Mouse (Mus musculus) liver, embryonic 15.5 days (tissue): Measurements from ENCODE around the gene Lrrc26. TPM values are rescaled to one million over a fixed set of nuclear protein-coding genes. Genes with fewer than 3 reads are reported as not detected.
A peak's percentile ranks its signal among the peaks of the same experiment; 100 is the strongest.

Experiments used
- ATAC-seq: fragments of 200-750 bp; cut with Nextera tagmentation; 2 replicates; pipeline ENCODE4 v1.8.0; 2017; ENCODE audit warnings: moderate number of reproducible peaks, mild to moderate bottlenecking, moderate library complexity; ENCODE audit not compliant: insufficient read depth
- H3K27ac ChIP-seq: fragments of 300-500 bp; sonication (generic); replicated peaks from 2 replicates; pipeline ENCODE4 v1.5.1; 2015; ENCODE audit warnings: mild to moderate bottlenecking, inconsistent platforms
- H3K27me3 ChIP-seq: fragments of 300-500 bp; sonication (generic); 2 replicates; pipeline ENCODE4 v1.6.1; 2015; ENCODE audit warnings: mild to moderate bottlenecking, inconsistent platforms
- H3K36me3 ChIP-seq: fragments of 300-500 bp; sonication (generic); replicated peaks from 2 replicates; pipeline ENCODE4 v1.6.1; 2015; ENCODE audit warnings: moderate library complexity, mild to moderate bottlenecking, inconsistent platforms
- H3K4me1 ChIP-seq: fragments of 300-500 bp; sonication (generic); replicated peaks from 2 replicates; pipeline ENCODE4 v1.6.1; 2015; ENCODE audit warnings: inconsistent platforms
- H3K4me2 ChIP-seq: fragments of 300-500 bp; sonication (generic); 2 replicates; pipeline ENCODE4 v1.6.1; 2015; ENCODE audit warnings: moderate library complexity, mild to moderate bottlenecking, inconsistent platforms
- H3K4me3 ChIP-seq: fragments of 300-500 bp; sonication (generic); replicated peaks from 2 replicates; pipeline ENCODE4 v1.5.1; 2015; ENCODE audit warnings: mild to moderate bottlenecking, inconsistent platforms
- H3K9ac ChIP-seq: fragments of 300-500 bp; sonication (generic); 2 replicates; pipeline ENCODE4 v1.6.1; 2015; ENCODE audit warnings: moderate library complexity, mild to moderate bottlenecking, inconsistent platforms
- H3K9me3 ChIP-seq: fragments of 300-500 bp; sonication (generic); replicated peaks from 2 replicates; pipeline ENCODE4 v1.6.1; 2016; ENCODE audit warnings: inconsistent platforms
- WGBS: fragments of 180-500 bp; shearing (Covaris S2); methylation state at CpG from one replicate; pipeline ENCODE4 v1.1.7; 2015; ENCODE audit warnings: mixed read lengths; ENCODE audit not compliant: insufficient replicate concordance; 5-methylcytosine and 5-hydroxymethylcytosine counted together
- polyA plus RNA-seq: library from polyadenylated mRNA; unstranded; fragments of >200 nt; fragmentation: Nextera tagmentation; extraction: Ambion mirVana; gene quantifications from 2 replicates; pipeline ENCODE4 v1.2.1, GENCODE M21; 2015

Gene Lrrc26
- polyA plus RNA-seq, 1 experiment from 2014 or later = not detected

DNA sequence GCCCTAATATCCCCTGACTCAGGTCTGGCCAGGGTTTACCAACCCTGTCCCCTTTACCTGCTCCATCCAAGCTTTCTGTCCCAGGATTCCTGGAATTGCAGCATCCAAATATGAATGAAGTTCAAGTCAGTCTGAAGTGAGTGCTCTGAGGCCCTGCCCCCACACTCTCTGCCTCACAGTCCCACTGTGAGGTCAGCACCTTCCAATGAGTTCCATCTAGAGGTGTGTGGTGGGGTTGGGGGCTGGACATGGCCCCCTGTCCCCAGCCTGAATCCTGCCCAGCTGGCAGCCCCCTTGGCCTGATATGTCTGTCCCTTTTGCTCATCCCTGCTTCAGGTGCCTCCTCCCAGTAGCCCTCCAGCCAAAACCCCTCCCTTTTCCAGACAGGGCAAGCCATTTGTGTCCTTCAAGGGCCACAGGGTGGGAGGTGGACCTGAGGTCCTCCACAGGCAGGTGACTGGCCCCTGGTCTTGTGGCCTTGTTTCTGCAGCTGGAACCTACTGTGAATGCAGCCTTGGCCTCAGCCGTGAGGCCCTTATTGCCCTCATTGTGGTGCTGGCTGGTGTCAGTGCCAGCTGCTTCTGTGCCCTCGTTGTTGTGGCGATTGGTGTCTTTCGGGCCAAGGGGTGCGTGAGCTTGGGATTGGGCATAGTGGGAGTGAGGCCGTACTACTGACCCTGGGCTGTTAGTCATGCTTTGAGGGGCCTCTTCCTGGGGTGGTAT, 1.6 kb upstream of the Lrrc26 start, which contains the start of gene Tmem210:
Gene Tmem210 (plus strand): TSS at position 219 of the 723 bp plus-strand sequence.
- peaks cover 53% of the 10 kb centered on the region for H3K27me3 ChIP-seq
- 69% methylated on average over 6 of the region's 6 CpGs for WGBS
- H3K36me3 ChIP-seq = peaks cover 29% of the 10 kb centered on the region
- H3K4me2 ChIP-seq = peak within 1 kb of the TSS; percentile 15; the same call in 1 of the 2 replicates
- no peak within 1 kb of the TSS for H3K27ac ChIP-seq
- no peak for ATAC-seq
- no peak within 1 kb of the TSS for H3K4me3 ChIP-seq
- H3K4me1 ChIP-seq = peaks cover 25% of the 10 kb centered on the region
- H3K9ac ChIP-seq = no peak within 1 kb of the TSS
- H3K9me3 ChIP-seq = no peaks in the 10 kb centered on the region

DNA sequence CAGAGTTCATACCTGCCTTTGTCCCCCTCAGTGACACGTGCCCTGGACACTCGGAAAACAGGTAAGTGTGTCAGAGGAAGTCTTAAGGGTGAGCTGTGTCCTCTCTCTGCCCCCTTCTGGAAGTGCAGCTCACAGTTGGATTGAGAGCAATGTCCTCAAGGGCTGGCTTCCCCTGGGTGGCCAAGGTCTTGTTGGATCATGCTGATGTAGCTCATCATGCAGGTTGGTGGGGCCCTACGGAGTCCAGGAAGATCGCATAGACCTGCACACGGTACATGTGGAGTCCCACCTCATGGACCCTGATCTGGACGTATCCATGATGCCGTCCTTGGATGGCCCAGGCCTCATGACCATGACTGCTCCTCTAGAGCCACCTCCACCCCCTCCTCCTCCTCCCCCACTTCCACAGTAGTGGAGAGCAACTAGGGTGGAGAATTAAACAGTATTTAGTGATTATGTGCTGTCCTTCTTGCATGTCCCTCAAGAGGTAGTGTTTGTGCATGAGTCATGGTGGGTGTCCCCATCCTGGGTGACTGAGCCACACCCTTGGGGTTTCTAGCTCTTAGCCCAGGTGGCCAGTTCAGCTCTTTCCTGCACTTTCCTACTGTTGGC, 875 bp upstream of the Lrrc26 start:
- Histone ChIP-seq H3K27me3 (peaks cover 61% of the 10 kb centered on the region), H3K4me3 (no peak overlapping the region), H3K9ac (no peak overlapping the region), H3K4me2 (no peak overlapping the region), H3K27ac (no peak overlapping the region), H3K36me3 (peaks cover 21% of the 10 kb centered on the region), H3K4me1 (peaks cover 25% of the 10 kb centered on the region), H3K9me3 (no peaks in the 10 kb centered on the region)
- WGBS = 59% methylated on average over 7 of the region's 7 CpGs
- ATAC-seq = no peak

DNA sequence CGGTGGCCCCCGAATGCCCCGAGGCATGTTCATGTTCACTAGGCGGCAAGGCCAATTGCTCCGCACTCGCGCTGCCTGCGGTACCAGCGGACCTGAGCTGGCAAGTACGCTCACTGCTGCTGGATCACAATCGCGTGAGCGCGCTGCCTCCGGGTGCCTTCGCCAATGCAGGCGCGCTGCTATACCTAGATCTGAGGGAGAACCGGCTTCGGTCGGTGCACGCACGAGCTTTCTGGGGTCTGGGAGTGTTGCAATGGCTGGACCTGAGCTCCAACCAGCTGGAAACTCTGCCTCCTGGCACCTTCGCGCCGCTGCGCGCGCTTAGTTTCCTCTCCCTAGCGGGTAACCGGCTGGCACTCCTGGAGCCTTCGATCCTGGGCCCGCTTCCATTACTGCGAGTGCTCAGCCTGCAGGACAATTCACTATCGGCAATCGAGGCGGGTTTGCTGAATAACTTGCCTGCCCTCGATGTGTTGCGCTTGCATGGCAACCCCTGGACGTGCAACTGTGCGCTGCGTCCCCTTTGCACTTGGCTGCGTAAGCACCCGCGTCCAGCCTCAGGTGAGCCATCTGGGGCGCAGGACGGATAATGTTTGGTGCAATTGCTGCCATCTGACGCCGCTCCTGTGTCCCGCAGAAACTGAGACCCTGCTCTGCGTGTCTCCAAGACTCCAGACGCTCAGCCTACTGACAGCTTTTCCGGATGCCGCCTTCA, 543 bp downstream of the Lrrc26 start:
- ATAC-seq = no peak
- H3K9ac ChIP-seq = no peak overlapping the region
- peaks cover 25% of the 10 kb centered on the region for H3K4me1 ChIP-seq
- H3K4me2 ChIP-seq = no peak overlapping the region
- no peak overlapping the region for H3K4me3 ChIP-seq
- no peaks in the 10 kb centered on the region for H3K9me3 ChIP-seq
- WGBS = 3% methylated on average over 54 of the region's 54 CpGs
- peaks cover 7% of the 10 kb centered on the region for H3K36me3 ChIP-seq
- peaks cover 75% of the 10 kb centered on the region for H3K27me3 ChIP-seq
- H3K27ac ChIP-seq = no peak overlapping the region

DNA sequence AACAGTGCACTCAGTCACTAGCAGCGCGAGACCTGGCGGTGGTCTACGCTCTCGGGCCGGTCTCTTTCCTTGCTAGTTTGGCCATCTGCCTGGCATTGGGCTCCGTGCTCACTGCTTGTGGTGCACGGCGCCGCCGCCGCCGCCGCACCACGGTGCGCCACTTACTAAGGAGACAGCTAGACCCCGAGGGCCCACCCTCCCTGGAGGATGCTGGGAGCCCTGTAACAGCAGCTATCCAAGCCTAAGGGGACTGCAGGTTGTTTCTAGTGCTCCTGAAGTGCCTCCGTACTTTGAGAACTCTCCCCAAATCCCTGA, 1.1 kb downstream of the Lrrc26 start:
- no peak overlapping the region for H3K9ac ChIP-seq

DNA sequence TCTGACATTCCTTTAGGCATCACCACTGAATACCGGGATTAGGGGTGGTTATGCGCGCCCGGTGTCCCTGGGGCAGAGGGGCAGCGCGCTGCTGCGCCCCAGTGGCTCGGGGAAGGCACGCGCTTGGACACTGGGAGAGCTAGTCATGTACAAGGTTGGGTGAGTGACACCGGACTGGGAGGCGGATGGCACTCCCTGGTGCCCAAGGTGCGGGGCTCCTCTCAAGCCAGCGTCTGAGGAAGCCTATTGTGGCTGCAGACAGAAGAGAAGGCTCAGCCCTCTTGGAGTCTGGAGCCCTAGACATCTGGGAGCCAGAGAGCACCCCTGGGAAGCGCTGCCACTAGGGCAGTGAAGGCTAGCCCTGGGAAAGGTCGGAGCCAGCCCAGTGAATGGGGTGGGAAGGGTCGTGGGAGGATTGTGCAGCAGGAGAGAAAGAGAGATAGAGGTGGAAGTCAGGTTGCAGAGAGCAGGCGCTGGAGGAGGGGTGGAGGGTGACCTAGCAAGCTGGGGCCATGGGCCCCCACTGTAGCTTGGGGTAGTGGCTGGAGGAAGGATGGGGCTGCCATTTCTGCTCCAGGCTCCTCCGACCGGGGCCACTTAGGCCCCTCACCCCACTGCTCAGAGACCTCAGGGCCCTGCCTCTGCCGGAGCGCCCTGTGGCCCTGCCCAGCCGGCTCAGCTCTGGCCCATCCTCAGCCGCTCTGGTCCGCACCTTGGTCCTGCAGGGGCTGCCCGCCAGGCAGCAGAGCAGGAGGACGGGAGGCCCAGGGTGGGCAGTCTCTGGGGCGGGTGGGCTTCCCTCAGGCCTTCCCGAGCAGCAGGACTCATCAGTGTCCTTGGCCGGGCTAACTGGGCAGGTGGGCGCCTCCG, 1.7 kb downstream of the Lrrc26 start:
- peaks cover 21% of the 10 kb centered on the region for H3K4me1 ChIP-seq
- H3K27me3 ChIP-seq = peaks cover 86% of the 10 kb centered on the region
- H3K4me2 ChIP-seq = peak overlapping the region; percentile 58; the same call in 1 of the 2 replicates
- 11% methylated on average over 32 of the region's 32 CpGs for WGBS
- H3K27ac ChIP-seq = no peak overlapping the region
- no peaks in the 10 kb centered on the region for H3K36me3 ChIP-seq
- H3K9ac ChIP-seq = no peak overlapping the region
- no peaks in the 10 kb centered on the region for H3K9me3 ChIP-seq
- H3K4me3 ChIP-seq = 0 out of 2 replicates have a peak overlapping the region, but pooled peaks have one; percentile 37
- no peak for ATAC-seq

More for the DNA sequence above, 1.1 kb downstream of the Lrrc26 start:
- H3K27ac ChIP-seq = no peak overlapping the region
- no peak overlapping the region for H3K4me2 ChIP-seq
- WGBS = 2% methylated on average over 18 of the region's 18 CpGs
- ATAC-seq = no peak
- peaks cover 25% of the 10 kb centered on the region for H3K4me1 ChIP-seq
- peaks cover 80% of the 10 kb centered on the region for H3K27me3 ChIP-seq
- no peaks in the 10 kb centered on the region for H3K9me3 ChIP-seq
- H3K4me3 ChIP-seq = no peak overlapping the region
- H3K36me3 ChIP-seq = peaks cover 2% of the 10 kb centered on the region; the same call in 1 of the 2 replicates

DNA sequence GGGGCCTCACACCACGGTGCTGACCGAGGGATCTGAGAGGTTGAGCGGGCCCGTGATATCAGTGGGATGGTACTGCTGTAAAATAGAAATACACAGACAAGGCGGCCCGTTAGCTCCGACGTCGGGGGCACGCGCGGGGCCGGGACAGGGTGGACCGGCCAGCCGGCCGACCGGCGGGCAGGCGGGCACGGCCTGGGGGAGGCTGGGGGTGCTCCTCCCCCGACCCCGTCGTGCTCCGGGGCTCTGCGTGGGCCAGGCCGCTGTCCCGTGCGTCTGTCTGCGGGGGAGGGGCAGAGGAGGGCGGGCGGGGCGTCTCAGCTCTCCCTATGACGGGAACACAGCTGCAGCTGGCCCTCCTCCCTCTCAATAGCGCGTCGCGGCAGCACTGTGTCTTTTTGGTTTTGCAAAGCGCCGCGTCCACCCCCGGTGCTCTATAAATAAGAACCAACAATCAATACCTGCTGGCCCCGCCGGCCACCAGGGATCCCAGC, 2.4 kb downstream of the Lrrc26 start:
- peak overlapping the region; percentile 58 for H3K4me2 ChIP-seq
- H3K27me3 ChIP-seq = peaks cover 93% of the 10 kb centered on the region
- peaks cover 14% of the 10 kb centered on the region for H3K4me1 ChIP-seq
- H3K27ac ChIP-seq = no peak overlapping the region
- H3K9ac ChIP-seq = no peak overlapping the region
- H3K36me3 ChIP-seq = no peaks in the 10 kb centered on the region
- 8% methylated on average over 38 of the region's 43 CpGs for WGBS
- ATAC-seq = no peak
- H3K4me3 ChIP-seq = peak overlapping the region; percentile 37
- H3K9me3 ChIP-seq = no peaks in the 10 kb centered on the region

DNA sequence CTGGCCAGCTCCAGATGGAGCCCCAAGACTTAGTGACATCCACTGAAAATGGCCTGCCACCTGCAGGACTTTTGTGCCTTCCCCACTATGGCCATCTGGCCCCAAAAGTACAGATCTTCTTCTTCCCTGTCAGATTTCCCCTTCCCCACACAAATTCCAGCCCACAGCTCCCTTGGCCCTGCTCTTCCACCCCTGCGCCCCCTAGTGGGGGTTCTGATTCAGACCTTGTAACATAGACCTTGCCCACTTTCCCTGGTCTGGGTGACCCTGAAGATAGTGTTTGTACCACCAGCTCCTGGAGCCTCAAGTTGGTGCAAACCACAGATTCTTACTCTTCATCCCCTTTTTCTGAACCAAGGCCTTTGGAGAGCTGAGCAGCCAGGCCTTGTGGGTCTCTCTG, 3.1 kb downstream of the Lrrc26 start:
- WGBS = 0% methylated on average over 1 of the region's 1 CpGs
- Histone ChIP-seq H3K27me3 (peaks cover 99% of the 10 kb centered on the region), H3K9ac (no peak overlapping the region)

DNA sequence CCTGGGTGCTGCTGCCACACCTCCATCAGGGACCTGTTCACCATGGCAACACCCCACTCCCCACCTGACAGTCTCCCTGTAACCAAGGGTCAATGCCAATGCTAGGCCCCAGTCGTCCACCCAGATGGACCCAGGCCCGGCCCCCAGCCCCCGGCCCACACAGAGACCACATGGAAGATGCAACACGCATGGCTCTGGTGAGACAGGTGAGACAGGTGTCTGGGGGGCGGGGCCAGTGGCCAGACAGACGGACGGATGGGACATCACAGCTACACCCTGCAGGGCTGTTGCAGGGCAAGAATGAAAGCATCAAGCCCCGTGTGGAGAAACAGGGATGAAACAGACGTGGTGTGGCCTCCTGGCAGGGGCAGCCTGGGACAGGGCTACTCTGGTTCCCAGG, 4.0 kb downstream of the Lrrc26 start:
- Histone ChIP-seq H3K4me1 (peaks cover 9% of the 10 kb centered on the region), H3K4me2 (no peak overlapping the region), H3K36me3 (no peaks in the 10 kb centered on the region), H3K9me3 (no peaks in the 10 kb centered on the region), H3K9ac (no peak overlapping the region), H3K27ac (no peak overlapping the region), H3K27me3 (peaks cover 98% of the 10 kb centered on the region), H3K4me3 (no peak overlapping the region)
- 60% methylated on average over 9 of the region's 9 CpGs for WGBS
- no peak for ATAC-seq

More for the DNA sequence above, 3.1 kb downstream of the Lrrc26 start:
- H3K27ac ChIP-seq = no peak overlapping the region
- 0 out of 2 replicates have a peak overlapping the region, but pooled peaks have one; percentile 58 for H3K4me2 ChIP-seq
- no peaks in the 10 kb centered on the region for H3K36me3 ChIP-seq
- H3K9me3 ChIP-seq = no peaks in the 10 kb centered on the region
- peaks cover 9% of the 10 kb centered on the region for H3K4me1 ChIP-seq
- no peak for ATAC-seq
- H3K4me3 ChIP-seq = 0 out of 2 replicates have a peak overlapping the region, but pooled peaks have one; percentile 37

DNA sequence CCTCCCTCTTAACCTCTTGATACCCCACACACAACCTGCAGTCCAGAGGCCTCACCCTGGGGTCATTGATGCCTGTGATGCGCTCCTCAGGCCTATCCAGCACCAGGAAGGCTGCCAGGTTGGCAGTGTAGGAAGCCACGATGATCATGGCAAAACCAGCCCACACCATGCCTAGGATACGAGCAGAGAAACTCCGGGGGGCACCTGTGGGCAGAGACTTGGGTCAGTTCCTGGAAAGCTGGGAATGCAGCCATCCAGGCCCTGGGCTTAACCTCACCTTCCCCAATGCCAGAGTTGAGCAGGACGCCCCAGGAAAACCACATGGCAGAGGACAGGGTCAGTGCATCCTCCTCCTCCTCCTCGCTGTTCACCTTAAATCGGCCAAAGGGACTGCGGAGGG, 7.4 kb downstream of the Lrrc26 start:
- Histone ChIP-seq H3K9me3 (no peaks in the 10 kb centered on the region), H3K27me3 (peaks cover 71% of the 10 kb centered on the region), H3K4me2 (no peak overlapping the region), H3K9ac (no peak overlapping the region), H3K27ac (no peak overlapping the region), H3K36me3 (no peaks in the 10 kb centered on the region), H3K4me3 (no peak overlapping the region), H3K4me1 (peaks cover 7% of the 10 kb centered on the region)
- WGBS = 64% methylated on average over 8 of the region's 8 CpGs
- no peak for ATAC-seq

DNA sequence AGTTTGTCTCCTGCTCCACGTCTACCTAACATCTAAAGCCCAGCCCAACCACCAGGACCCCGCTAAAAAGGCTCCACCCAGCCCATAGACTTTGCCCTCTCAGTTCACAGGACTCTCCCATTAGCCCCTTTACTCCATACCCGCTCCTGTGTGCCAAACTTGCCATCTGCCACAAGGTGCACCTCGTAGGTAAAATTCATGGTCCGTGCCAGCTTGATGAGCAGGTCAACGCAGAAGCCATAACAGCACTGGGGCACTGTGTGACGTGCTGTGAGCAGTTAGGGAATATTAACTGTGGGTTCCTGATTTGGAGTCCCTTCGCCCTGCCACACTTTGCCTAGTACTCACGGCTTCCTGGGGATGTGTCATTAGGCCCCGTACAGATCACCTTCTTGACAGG, 8.3 kb downstream of the Lrrc26 start:
- Histone ChIP-seq H3K4me2 (no peak overlapping the region), H3K4me3 (no peak overlapping the region), H3K9me3 (no peaks in the 10 kb centered on the region), H3K36me3 (no peaks in the 10 kb centered on the region), H3K27me3 (peaks cover 67% of the 10 kb centered on the region), H3K9ac (no peak overlapping the region), H3K4me1 (no peaks in the 10 kb centered on the region), H3K27ac (no peak overlapping the region)
- WGBS = 60% methylated on average over 10 of the region's 10 CpGs
- ATAC-seq = no peak
